Mouse (Mus musculus) ES-Bruce4 (cell line): ENCODE results near the gene Ddi2.

Experiments used
- CTCF ChIP-seq: IDR thresholded peaks from one replicate; pipeline ENCODE4 v1.8.1; 2011; ENCODE audit warnings: low read depth, low read length
- EP300 ChIP-seq: IDR thresholded peaks from 2 replicates; pipeline ENCODE4 v1.6.1; 2011; ENCODE audit warnings: low read depth, low read length; ENCODE audit not compliant: insufficient read depth
- POLR2A ChIP-seq: IDR thresholded peaks from one replicate; pipeline ENCODE4 v1.8.1; 2011; ENCODE audit warnings: low read length; ENCODE audit not compliant: insufficient read depth

GRCm38 (mm10) chr4:141717633-141718032, 5.6 kb downstream of the Ddi2 start:
- TF ChIP-seq POLR2A, result no peak
- TF ChIP-seq EP300, result no peak
- no peak for TF ChIP-seq CTCF
